Mouse (Mus musculus): ENCODE measurements around the gene Plg. TPM values are rescaled to one million over a fixed set of nuclear protein-coding genes. Genes with fewer than 3 reads are reported as not detected.

Plg gene
- not detected in 4 replicates for total RNA-seq (2023; ENCODE audit: inconsistent age)

GRCm38 (mm10) chr17:12377981-12378705 is at the start of gene Plg:
TSS of gene Plg (plus strand) at chr17:12378608.

Other genes starting within 250 kb of the Plg start
- gene Map3k4, start 59.8 kb upstream of the Plg start, total RNA-seq (2023; ENCODE audit: inconsistent age), result 40.1 to 51.8 TPM (median 45.7 TPM) in 4 replicates
- gene Slc22a3, start 129.1 kb downstream of the Plg start, total RNA-seq (2023; ENCODE audit: inconsistent age), result 0.69 to 1.2 TPM (median 0.87 TPM) in 4 replicates
- gene Slc22a2, start 205.5 kb downstream of the Plg start, total RNA-seq (2023; ENCODE audit: inconsistent age), result not detected in 4 replicates

Measured in B cell, adult (primary cell).